Mouse (Mus musculus): ENCODE measurements around the gene Tmprss7. TPM values are rescaled to one million over a fixed set of nuclear protein-coding genes. Genes with fewer than 3 reads are reported as not detected.

Tmprss7 gene
- polyA plus RNA-seq (2012; rRNA removed): 0.05 and 0.12 TPM in 2 replicates

- H3K27ac ChIP-seq (ENCODE audit: insufficient read depth, low read length): no peak within 1 kb of the TSS
- H3K4me1 ChIP-seq (ENCODE audit: control insufficient read depth, insufficient read depth, insufficient read length): no peaks in the 10 kb centered on the region
- H3K36me3 ChIP-seq (ENCODE audit: control insufficient read depth, insufficient read depth, low read length): no peaks in the 10 kb centered on the region
- DNase-seq (ENCODE audit: low read depth in 1 of 2, low spot score in 2 of 2): no peak
- TF ChIP-seq POLR2A (IDR thresholded peaks at IDR 0.05; ENCODE audit: low read depth, low read length) (no peak), CTCF (IDR thresholded peaks at IDR 0.05; ENCODE audit: extremely low read depth, insufficient read depth, insufficient read length, insufficient replicate concordance) (no peak)
- H3K27me3 ChIP-seq (ENCODE audit: control insufficient read depth, insufficient read depth, low read length): no peaks in the 10 kb centered on the region
- 41% methylated on average over 10 of the region's 10 CpGs for WGBS
- no peak within 1 kb of the TSS for H3K4me3 ChIP-seq (ENCODE audit: extremely low read depth, insufficient read depth, insufficient read length)
Measured at GRCm38 (mm10) chr16:45693558-45693957, at the start of gene Tmprss7. TSS of gene Tmprss7 (minus strand) at chr16:45693658.

- peaks cover 2% of the 10 kb centered on the region; the same call in 1 of the 2 replicates for H3K4me1 ChIP-seq (ENCODE audit: control insufficient read depth, insufficient read depth, insufficient read length)
- H3K36me3 ChIP-seq (ENCODE audit: control insufficient read depth, insufficient read depth, low read length): no peaks in the 10 kb centered on the region
- TF ChIP-seq CTCF (IDR thresholded peaks at IDR 0.05; ENCODE audit: extremely low read depth, insufficient read depth, insufficient read length, insufficient replicate concordance): no peak
- peak; percentile 86 for TF ChIP-seq POLR2A (IDR thresholded peaks at IDR 0.05; ENCODE audit: low read depth, low read length)
- no peaks in the 10 kb centered on the region for H3K27me3 ChIP-seq (ENCODE audit: control insufficient read depth, insufficient read depth, low read length)
- peak within 1 kb of the TSS; percentile 98 for H3K4me3 ChIP-seq (ENCODE audit: extremely low read depth, insufficient read depth, insufficient read length)
- peak within 1 kb of the TSS; percentile 88 for H3K27ac ChIP-seq (ENCODE audit: insufficient read depth, low read length)
- WGBS: 1% methylated on average over 51 of the region's 51 CpGs
- DNase-seq (ENCODE audit: low read depth in 1 of 2, low spot score in 2 of 2): peak; percentile 84 to 93
Measured at GRCm38 (mm10) chr16:45742615-45743476, 49.4 kb upstream of the Tmprss7 start, which contains the start of gene Abhd10. TSS of gene Abhd10 (minus strand) at chr16:45742955.

GRCm38 (mm10) chr16:45737880-45738279, 44.4 kb upstream of the Tmprss7 start:
- no peaks in the 10 kb centered on the region for H3K27me3 ChIP-seq (ENCODE audit: control insufficient read depth, insufficient read depth, low read length)
- H3K4me1 ChIP-seq (ENCODE audit: control insufficient read depth, insufficient read depth, insufficient read length): peaks cover 2% of the 10 kb centered on the region; the same call in 1 of the 2 replicates
- peaks cover 13% of the 10 kb centered on the region; the same call in 1 of the 2 replicates for H3K36me3 ChIP-seq (ENCODE audit: control insufficient read depth, insufficient read depth, low read length)
- H3K4me3 ChIP-seq (ENCODE audit: extremely low read depth, insufficient read depth, insufficient read length): no peak overlapping the region
- TF ChIP-seq CTCF (IDR thresholded peaks at IDR 0.05; ENCODE audit: extremely low read depth, insufficient read depth, insufficient read length, insufficient replicate concordance): no peak
- WGBS: 74% methylated on average over 8 of the region's 8 CpGs
- no peak for DNase-seq (ENCODE audit: low read depth in 1 of 2, low spot score in 2 of 2)
- H3K27ac ChIP-seq (ENCODE audit: insufficient read depth, low read length): no peak overlapping the region

- no peaks in the 10 kb centered on the region for H3K27me3 ChIP-seq (ENCODE audit: control insufficient read depth, insufficient read depth, low read length)
- no peak overlapping the region for H3K4me3 ChIP-seq (ENCODE audit: extremely low read depth, insufficient read depth, insufficient read length)
- no peak for DNase-seq (ENCODE audit: low read depth in 1 of 2, low spot score in 2 of 2)
- 74% methylated on average over 3 of the region's 3 CpGs for WGBS
- peaks cover 18% of the 10 kb centered on the region for H3K36me3 ChIP-seq (ENCODE audit: control insufficient read depth, insufficient read depth, low read length)
- TF ChIP-seq POLR2A (IDR thresholded peaks at IDR 0.05; ENCODE audit: low read depth, low read length) (no peak), CTCF (IDR thresholded peaks at IDR 0.05; ENCODE audit: extremely low read depth, insufficient read depth, insufficient read length, insufficient replicate concordance) (no peak)
- peaks cover 2% of the 10 kb centered on the region; the same call in 1 of the 2 replicates for H3K4me1 ChIP-seq (ENCODE audit: control insufficient read depth, insufficient read depth, insufficient read length)
- no peak overlapping the region for H3K27ac ChIP-seq (ENCODE audit: insufficient read depth, low read length)
Measured at GRCm38 (mm10) chr16:45736724-45737123, 43.3 kb upstream of the Tmprss7 start.

- H3K4me3 ChIP-seq (ENCODE audit: extremely low read depth, insufficient read depth, insufficient read length): no peak overlapping the region
- H3K36me3 ChIP-seq (ENCODE audit: control insufficient read depth, insufficient read depth, low read length): peaks cover 11% of the 10 kb centered on the region
- 94% methylated on average over 5 of the region's 5 CpGs for WGBS
- H3K4me1 ChIP-seq (ENCODE audit: control insufficient read depth, insufficient read depth, insufficient read length): no peaks in the 10 kb centered on the region
- no peak for DNase-seq (ENCODE audit: low read depth in 1 of 2, low spot score in 2 of 2)
- no peak overlapping the region for H3K27ac ChIP-seq (ENCODE audit: insufficient read depth, low read length)
- H3K27me3 ChIP-seq (ENCODE audit: control insufficient read depth, insufficient read depth, low read length): peaks cover 6% of the 10 kb centered on the region
- no peak for TF ChIP-seq CTCF (IDR thresholded peaks at IDR 0.05; ENCODE audit: extremely low read depth, insufficient read depth, insufficient read length, insufficient replicate concordance)
- no peak for TF ChIP-seq POLR2A (IDR thresholded peaks at IDR 0.05; ENCODE audit: low read depth, low read length)
Measured at GRCm38 (mm10) chr16:45729163-45729562, 35.7 kb upstream of the Tmprss7 start.

- 21% methylated on average over 10 of the region's 10 CpGs for WGBS
- H3K4me1 ChIP-seq (ENCODE audit: control insufficient read depth, insufficient read depth, insufficient read length): no peaks in the 10 kb centered on the region
- TF ChIP-seq POLR2A (IDR thresholded peaks at IDR 0.05; ENCODE audit: low read depth, low read length): no peak
- no peak for TF ChIP-seq CTCF (IDR thresholded peaks at IDR 0.05; ENCODE audit: extremely low read depth, insufficient read depth, insufficient read length, insufficient replicate concordance)
- no peak overlapping the region for H3K4me3 ChIP-seq (ENCODE audit: extremely low read depth, insufficient read depth, insufficient read length)
- no peak overlapping the region for H3K27ac ChIP-seq (ENCODE audit: insufficient read depth, low read length)
- peaks cover 9% of the 10 kb centered on the region for H3K27me3 ChIP-seq (ENCODE audit: control insufficient read depth, insufficient read depth, low read length)
- DNase-seq (ENCODE audit: low read depth in 1 of 2, low spot score in 2 of 2): no peak
- no peaks in the 10 kb centered on the region for H3K36me3 ChIP-seq (ENCODE audit: control insufficient read depth, insufficient read depth, low read length)
Measured at GRCm38 (mm10) chr16:45724742-45725102, 31.3 kb upstream of the Tmprss7 start.

Data from spleen, adult 2 months (tissue).